Mouse (Mus musculus) myocyte (in vitro differentiated cells): ENCODE measurements at regions not wholly inside any gene's neighbourhood (a gene's known extent, or its start where the extent isn't known, plus 50 kb on each side); places are given as distances from the start of the nearest gene placed in this dataset.

ENCODE experiments used
- H3K27me3 ChIP-seq: one replicate; pipeline ENCODE4 v1.6.1; 2011; ENCODE audit not compliant: control insufficient read depth, insufficient read depth, insufficient read length
- H3K36me3 ChIP-seq: one replicate; pipeline ENCODE4 v1.6.1; 2011; ENCODE audit not compliant: control insufficient read depth, insufficient read depth
- H3K4me2 ChIP-seq: one replicate; pipeline ENCODE4 v1.6.1; 2011; ENCODE audit warnings: low read depth, control low read depth
- H3K4me3 ChIP-seq: one replicate; pipeline ENCODE4 v1.5.1; 2011; ENCODE audit warnings: mild to moderate bottlenecking, control low read depth, moderate library complexity
- H3K79me2 ChIP-seq: one replicate; pipeline ENCODE4 v1.6.1; 2011; ENCODE audit not compliant: control insufficient read depth, insufficient read depth
- H3ac ChIP-seq: one replicate; pipeline ENCODE4 v1.6.1; 2011; ENCODE audit not compliant: control insufficient read depth, insufficient read length
- CEBPB ChIP-seq: IDR thresholded peaks from 2 replicates; pipeline ENCODE4 v1.6.1; 2011; ENCODE audit warnings: mild to moderate bottlenecking, moderate library complexity; ENCODE audit not compliant: poor library complexity, insufficient read depth, severe bottlenecking
- E2F4 ChIP-seq: IDR thresholded peaks from one replicate; pipeline ENCODE4 v1.6.1; 2011; ENCODE audit warnings: mild to moderate bottlenecking, control low read depth, moderate library complexity; ENCODE audit not compliant: insufficient read depth
- MAX ChIP-seq: IDR thresholded peaks from one replicate; pipeline ENCODE4 v1.6.1; 2011; ENCODE audit warnings: low read depth, mild to moderate bottlenecking, control low read depth
- MYOD1 ChIP-seq, 3 experiments: IDR thresholded peaks; one replicate each; pipeline ENCODE4 v1.6.1; 2011; ENCODE audit warnings: control low read depth in 2 of 3, low read depth in 2 of 3, mild to moderate bottlenecking in 2 of 3, moderate library complexity in 1 of 3; ENCODE audit not compliant: insufficient read length in 2 of 3, control insufficient read depth in 1 of 3
- MYOG ChIP-seq, 3 experiments: IDR thresholded peaks; one replicate each; pipeline ENCODE4 v1.6.1; 2011; ENCODE audit warnings: control low read depth in 2 of 3, low read depth in 2 of 3, mild to moderate bottlenecking in 2 of 3; ENCODE audit not compliant: insufficient read length in 2 of 3, control insufficient read depth in 1 of 3, insufficient read depth in 1 of 3
- POLR2A ChIP-seq: IDR thresholded peaks from one replicate; pipeline ENCODE4 v1.6.1; 2011; ENCODE audit warnings: low read depth, mild to moderate bottlenecking, control low read depth, moderate library complexity; ENCODE audit not compliant: insufficient read length
- POLR2AphosphoS2 ChIP-seq: IDR thresholded peaks from one replicate; pipeline ENCODE4 v1.6.1; 2011; ENCODE audit warnings: low read depth, control low read depth; ENCODE audit not compliant: insufficient read length
- REST ChIP-seq: IDR thresholded peaks from one replicate; pipeline ENCODE4 v1.6.1; 2011; ENCODE audit warnings: mild to moderate bottlenecking, control low read depth, moderate library complexity; ENCODE audit not compliant: insufficient read depth, insufficient read length
- SRF ChIP-seq: IDR thresholded peaks from one replicate; pipeline ENCODE4 v1.6.1; 2011; ENCODE audit warnings: low read depth; ENCODE audit not compliant: control insufficient read depth, insufficient read length
- TCF12 ChIP-seq: IDR thresholded peaks from one replicate; pipeline ENCODE4 v1.6.1; 2011; ENCODE audit warnings: mild to moderate bottlenecking, control low read depth; ENCODE audit not compliant: poor library complexity, insufficient read depth, severe bottlenecking
- TCF3 ChIP-seq: IDR thresholded peaks from one replicate; pipeline ENCODE4 v1.6.1; 2011; ENCODE audit warnings: low read depth, control low read depth; ENCODE audit not compliant: insufficient read length
- USF1 ChIP-seq: IDR thresholded peaks from one replicate; pipeline ENCODE4 v1.6.1; 2011; ENCODE audit warnings: low read depth, mild to moderate bottlenecking, control low read depth, moderate library complexity

DNA sequence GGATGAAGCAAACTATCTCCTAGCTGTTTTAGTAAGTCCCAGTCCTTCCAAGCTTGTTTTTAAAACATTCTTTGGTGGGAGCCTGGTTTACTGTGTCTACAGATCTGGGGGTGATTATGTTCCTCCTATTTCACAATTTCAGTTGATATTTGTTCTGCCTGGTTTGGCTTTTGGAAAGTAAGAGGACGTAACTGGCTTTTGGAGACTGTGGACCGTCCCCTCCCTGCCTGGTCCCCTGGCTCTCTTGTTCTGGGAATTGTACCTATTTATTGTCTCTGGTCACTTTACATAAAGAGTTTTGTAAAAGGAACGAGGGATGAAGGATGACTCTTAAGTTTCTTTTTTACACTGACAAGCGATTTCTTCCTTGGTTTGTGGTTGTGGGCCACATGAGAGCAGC lies 306.6 kb downstream of the Gadd45g start:
- Histone ChIP-seq H3K4me3 (no peak overlapping the region), H3ac (no peak overlapping the region), H3K27me3 (no peaks in the 10 kb centered on the region), H3K4me2 (no peak overlapping the region), H3K79me2 (no peaks in the 10 kb centered on the region), H3K36me3 (no peaks in the 10 kb centered on the region)
- TF ChIP-seq E2F4, result no peak

DNA sequence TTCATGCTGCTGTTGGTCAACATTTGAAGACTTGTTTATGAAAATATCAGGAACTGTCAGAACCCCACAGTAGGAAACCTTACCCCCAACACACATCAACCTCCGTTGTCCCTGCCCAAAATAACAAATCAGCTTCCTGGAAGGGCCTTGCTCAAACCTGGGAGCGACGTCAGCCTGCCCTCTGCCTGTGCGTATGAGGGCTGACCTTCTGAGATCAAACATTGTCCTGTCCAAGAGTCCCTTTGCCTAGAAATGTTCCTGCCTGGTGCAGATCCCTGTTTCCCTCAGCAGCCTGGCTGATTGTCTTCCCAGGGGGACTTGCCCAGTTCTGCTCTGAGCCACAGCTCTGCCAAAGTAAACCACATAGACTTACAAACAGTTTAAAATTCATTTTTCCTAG lies 307.1 kb downstream of the Gadd45g start:
- Histone ChIP-seq H3K4me3 (no peak overlapping the region), H3K27me3 (no peaks in the 10 kb centered on the region), H3K79me2 (no peaks in the 10 kb centered on the region), H3K4me2 (no peak overlapping the region), H3K36me3 (no peaks in the 10 kb centered on the region), H3ac (no peak overlapping the region)
- TF ChIP-seq REST (no peak), USF1 (no peak), POLR2AphosphoS2 (no peak), SRF (no peak)

DNA sequence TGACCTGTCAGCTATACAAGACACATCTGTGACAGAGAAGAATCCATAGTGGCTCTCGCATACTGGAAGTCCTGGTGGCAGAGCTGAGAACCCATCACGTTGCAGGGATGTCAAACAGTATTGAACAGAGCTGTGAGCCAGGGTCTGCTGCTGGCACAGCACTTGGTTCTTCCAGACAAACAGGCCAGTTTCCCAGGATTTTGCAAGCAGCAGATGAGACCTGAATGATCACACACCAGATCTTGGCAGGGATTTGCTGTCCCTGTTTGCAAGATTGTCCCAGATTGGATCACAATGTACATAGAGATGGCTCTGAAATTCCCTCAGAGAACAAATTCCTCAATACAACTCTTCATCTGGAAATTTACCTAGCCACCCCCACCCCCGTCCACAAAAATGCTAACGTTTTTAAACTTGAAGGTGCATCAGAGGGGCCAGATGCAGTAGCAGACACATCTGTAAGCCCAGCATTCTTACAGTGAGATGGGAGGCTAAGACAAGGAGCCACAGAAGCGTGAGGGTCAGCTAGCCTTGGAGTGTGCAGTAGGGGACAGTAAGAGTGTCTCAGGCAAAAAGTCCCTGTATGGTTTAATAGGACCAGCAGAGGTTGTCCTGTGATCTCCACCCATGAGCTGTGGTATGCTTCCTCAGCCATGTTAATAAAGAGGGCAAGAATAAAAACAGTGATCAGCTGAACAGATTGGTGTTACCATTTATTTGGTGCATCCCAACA lies 307.8 kb downstream of the Gadd45g start:
- Histone ChIP-seq H3K27me3 (no peaks in the 10 kb centered on the region), H3K4me3 (no peak overlapping the region), H3ac (no peak overlapping the region), H3K36me3 (no peaks in the 10 kb centered on the region), H3K4me2 (peak overlapping the region; percentile 51), H3K79me2 (no peaks in the 10 kb centered on the region)
- no peak for TF ChIP-seq MYOG (IDR thresholded peaks at IDR 0.05; ENCODE audit: control insufficient read depth in 1 of 3, insufficient read depth in 1 of 3, insufficient read length in 2 of 3, low read depth in 2 of 3)
- no peak for TF ChIP-seq USF1
- no peak for TF ChIP-seq TCF12
- no peak for TF ChIP-seq MYOD1 (IDR thresholded peaks at IDR 0.05; ENCODE audit: control insufficient read depth in 1 of 3, insufficient read length in 2 of 3, low read depth in 2 of 3)
- TF ChIP-seq POLR2A, result no peak
- TF ChIP-seq MAX, result no peak
- TF ChIP-seq E2F4, result no peak
- TF ChIP-seq CEBPB, result no peak
- TF ChIP-seq POLR2AphosphoS2, result no peak
- no peak for TF ChIP-seq REST

DNA sequence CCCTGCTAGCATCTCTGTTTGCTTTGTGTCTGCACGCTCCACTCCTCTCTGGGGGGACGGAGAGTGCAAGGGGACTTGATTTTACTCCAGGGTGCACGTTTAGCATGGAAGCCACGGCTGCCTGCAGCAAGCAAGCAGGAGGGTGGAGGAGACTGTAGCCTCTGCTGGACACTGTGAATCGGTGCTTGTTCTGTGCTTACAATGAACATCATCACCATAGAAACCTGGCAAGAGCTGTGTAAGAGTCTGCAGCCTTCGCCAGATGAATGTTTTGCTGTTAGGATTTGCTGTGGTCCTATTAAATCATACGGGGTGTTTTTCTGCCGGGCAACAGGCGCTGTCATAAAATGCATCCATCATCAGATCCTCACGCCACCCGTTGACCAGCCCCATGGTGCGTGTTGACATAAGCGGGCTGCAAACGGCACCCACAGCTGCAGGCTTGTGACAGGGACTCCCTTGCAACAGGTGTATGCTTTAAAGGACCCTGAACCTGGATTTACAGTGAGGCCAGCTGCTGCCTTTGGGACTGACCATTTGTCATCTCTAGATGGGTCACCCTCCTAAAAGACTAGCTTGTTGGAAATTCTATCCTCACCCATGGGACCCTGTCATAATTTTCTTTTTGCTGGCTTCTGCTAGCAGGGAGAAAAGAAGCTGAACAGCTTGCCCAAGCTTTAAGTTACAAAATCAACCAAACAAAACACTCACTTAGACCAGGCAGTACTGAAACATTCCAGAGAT lies 308.5 kb downstream of the Gadd45g start:
- Histone ChIP-seq H3K4me2 (peak overlapping the region; percentile 51), H3K27me3 (no peaks in the 10 kb centered on the region), H3ac (no peak overlapping the region), H3K79me2 (no peaks in the 10 kb centered on the region), H3K4me3 (no peak overlapping the region), H3K36me3 (no peaks in the 10 kb centered on the region)
- peak; percentile 98 for TF ChIP-seq TCF12
- peak; percentile 99 to 100 (median 99) for TF ChIP-seq MYOG (IDR thresholded peaks at IDR 0.05; ENCODE audit: control insufficient read depth in 1 of 3, insufficient read depth in 1 of 3, insufficient read length in 2 of 3, low read depth in 2 of 3)
- no peak for TF ChIP-seq REST
- TF ChIP-seq E2F4, result no peak
- TF ChIP-seq CEBPB, result no peak
- no peak for TF ChIP-seq MAX
- no peak for TF ChIP-seq SRF
- peak; percentile 97 to 100 (median 98) for TF ChIP-seq MYOD1 (IDR thresholded peaks at IDR 0.05; ENCODE audit: control insufficient read depth in 1 of 3, insufficient read length in 2 of 3, low read depth in 2 of 3)
- TF ChIP-seq USF1, result no peak
- TF ChIP-seq POLR2A, result no peak
- no peak for TF ChIP-seq POLR2AphosphoS2
- peak; percentile 95 for TF ChIP-seq TCF3

DNA sequence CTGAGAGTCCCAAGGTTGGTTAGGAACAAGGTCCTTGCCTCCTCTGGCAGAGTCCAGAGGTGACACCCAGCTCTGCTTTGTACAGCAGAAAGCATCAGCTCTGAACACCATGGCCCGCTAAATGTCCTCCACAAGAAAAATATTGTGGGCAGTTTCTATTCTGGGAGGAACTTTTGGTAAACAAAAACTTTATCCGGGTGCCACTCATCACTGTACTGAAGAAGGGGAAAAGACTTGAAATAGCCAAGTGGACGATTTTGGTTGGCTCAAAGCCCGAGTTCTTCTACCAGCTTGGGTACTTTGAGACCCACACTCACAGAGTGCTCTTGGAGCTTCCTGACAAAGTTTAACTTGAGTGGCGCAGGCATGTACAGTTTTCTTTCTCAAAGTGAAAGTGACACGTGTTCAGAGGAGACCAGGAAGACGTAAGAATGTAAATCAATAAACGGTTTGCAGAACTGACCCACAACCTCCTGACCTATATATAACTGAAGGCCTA lies 309.2 kb downstream of the Gadd45g start:
- H3ac ChIP-seq, result no peak overlapping the region
- H3K27me3 ChIP-seq, result no peaks in the 10 kb centered on the region
- H3K4me3 ChIP-seq, result no peak overlapping the region
- TF ChIP-seq E2F4, result no peak
- no peak for TF ChIP-seq POLR2AphosphoS2
- no peak for TF ChIP-seq MYOD1 (IDR thresholded peaks at IDR 0.05; ENCODE audit: control insufficient read depth in 1 of 3, insufficient read length in 2 of 3, low read depth in 2 of 3)
- no peak for TF ChIP-seq TCF12
- no peak for TF ChIP-seq SRF
- no peak for TF ChIP-seq POLR2A
- TF ChIP-seq REST, result no peak
- no peak for TF ChIP-seq MYOG (IDR thresholded peaks at IDR 0.05; ENCODE audit: control insufficient read depth in 1 of 3, insufficient read depth in 1 of 3, insufficient read length in 2 of 3, low read depth in 2 of 3)
- TF ChIP-seq CEBPB, result no peak
- TF ChIP-seq TCF3, result no peak
- no peak for TF ChIP-seq MAX
- TF ChIP-seq USF1, result no peak
- no peaks in the 10 kb centered on the region for H3K36me3 ChIP-seq
- H3K79me2 ChIP-seq, result no peaks in the 10 kb centered on the region
- H3K4me2 ChIP-seq, result peak overlapping the region; percentile 51
